Mouse (Mus musculus) liver, embryonic 14.5 days (tissue): ENCODE results near the gene Stard13. TPM values are rescaled to one million over a fixed set of nuclear protein-coding genes. Genes with fewer than 3 reads are reported as not detected.

Source experiments
- ATAC-seq: fragments of 200-750 bp; cut with Nextera tagmentation; 2 replicates; pipeline ENCODE4 v1.8.0; 2017; ENCODE audit warnings: moderate number of reproducible peaks, mild to moderate bottlenecking, moderate library complexity; ENCODE audit not compliant: insufficient read depth
- DNase-seq, 3 experiments: peaks; one replicate each; pipeline ENCODE4 v3.0.0-alpha.2; 2012 to 2013; ENCODE audit warnings: low read depth in 3 of 3, low spot score in 3 of 3
- H3K27ac ChIP-seq: fragments of 300-500 bp; sonication (generic); 2 replicates; pipeline ENCODE4 v1.5.1; 2014; ENCODE audit warnings: moderate library complexity, mild to moderate bottlenecking, control low read depth, inconsistent platforms
- H3K27me3 ChIP-seq: fragments of 300-500 bp; sonication (generic); 2 replicates; pipeline ENCODE4 v1.6.1; 2014; ENCODE audit warnings: mild to moderate bottlenecking, low read length, moderate library complexity; ENCODE audit not compliant: control insufficient read depth, insufficient read depth
- H3K36me3 ChIP-seq: fragments of 300-500 bp; sonication (generic); replicated peaks from 2 replicates; pipeline ENCODE4 v1.6.1; 2014; ENCODE audit warnings: low read depth; ENCODE audit not compliant: control insufficient read depth, insufficient read depth
- H3K4me1 ChIP-seq, 2 experiments: fragments of 200-500 bp in 1 of 2; fragments of 300-500 bp in 1 of 2; sonication (generic) in 1 of 2; replicated peaks; 2 replicates each; pipeline ENCODE4 v1.6.1; 2012 to 2014; ENCODE audit warnings: antibody characterized with exemption in 1 of 2, inconsistent platforms in 1 of 2, low read length in 1 of 2; ENCODE audit not compliant: control insufficient read depth in 2 of 2, insufficient read depth in 2 of 2
- H3K4me2 ChIP-seq: fragments of 300-500 bp; sonication (generic); 2 replicates; pipeline ENCODE4 v1.6.1; 2014; ENCODE audit warnings: low read depth, mild to moderate bottlenecking, control low read depth, moderate library complexity
- H3K4me3 ChIP-seq, 2 experiments: fragments of 200-500 bp in 1 of 2; fragments of 300-500 bp in 1 of 2; sonication (generic) in 1 of 2; 2 replicates each; pipeline ENCODE4 v1.5.1; 2012 to 2014; ENCODE audit warnings: low read depth in 2 of 2, low read length in 2 of 2, mild to moderate bottlenecking in 2 of 2, control low read depth in 1 of 2, inconsistent platforms in 1 of 2, moderate library complexity in 1 of 2; ENCODE audit not compliant: insufficient read depth in 1 of 2
- H3K9ac ChIP-seq: fragments of 300-500 bp; sonication (generic); replicated peaks from 2 replicates; pipeline ENCODE4 v1.6.1; 2014; ENCODE audit warnings: mild to moderate bottlenecking, control low read depth, moderate library complexity
- H3K9me3 ChIP-seq: fragments of 300-500 bp; sonication (generic); 2 replicates; pipeline ENCODE4 v1.6.1; 2016; ENCODE audit warnings: low read length, mixed read lengths; ENCODE audit not compliant: control insufficient read depth
- CTCF ChIP-seq: IDR thresholded peaks from 2 replicates; pipeline ENCODE4 v1.5.1; 2016; ENCODE audit warnings: antibody characterized with exemption, low read depth, control low read depth
- EP300 ChIP-seq: IDR thresholded peaks from 2 replicates; pipeline ENCODE4 v1.6.1; 2016; ENCODE audit warnings: antibody characterized with exemption, low read depth
- WGBS: fragments of 180-500 bp; shearing (Covaris S2); extraction: QIAGEN DNeasy Blood & Tissue Kit; methylation state at CpG from one replicate; pipeline ENCODE4 v1.1.7; 2014; ENCODE audit not compliant: insufficient replicate concordance; 5-methylcytosine and 5-hydroxymethylcytosine counted together
- polyA plus RNA-seq, 2 experiments: library from polyadenylated mRNA; depleted of rRNA in 1 of 2; stranded (reverse) in 1 of 2; unstranded in 1 of 2; fragments of >200 nt; fragmentation: Nextera tagmentation in 1 of 2; extraction: Ambion mirVana in 1 of 2; gene quantifications; 2 replicates each; pipeline versions ENCODE4 v1.2.1 to v1.2.3; 2012 to 2014

The Stard13 gene
- polyA plus RNA-seq, 2 experiments = 0.56 to 1.1 TPM

GRCm38 (mm10) chr5:151066016-151066415 is 167.6 kb downstream of the Stard13 start:
- H3K4me3 ChIP-seq = no peak overlapping the region
- H3K27me3 ChIP-seq = no peaks in the 10 kb centered on the region
- WGBS = 63% methylated on average over 5 of the region's 5 CpGs
- H3K9ac ChIP-seq = no peak overlapping the region
- no peak for TF ChIP-seq CTCF
- no peak for TF ChIP-seq EP300
- H3K4me2 ChIP-seq = no peak overlapping the region
- DNase-seq (no peak), ATAC-seq (no peak)
- no peaks in the 10 kb centered on the region for H3K4me1 ChIP-seq
- no peaks in the 10 kb centered on the region for H3K9me3 ChIP-seq
- no peaks in the 10 kb centered on the region for H3K36me3 ChIP-seq
- no peak overlapping the region for H3K27ac ChIP-seq

DNA sequence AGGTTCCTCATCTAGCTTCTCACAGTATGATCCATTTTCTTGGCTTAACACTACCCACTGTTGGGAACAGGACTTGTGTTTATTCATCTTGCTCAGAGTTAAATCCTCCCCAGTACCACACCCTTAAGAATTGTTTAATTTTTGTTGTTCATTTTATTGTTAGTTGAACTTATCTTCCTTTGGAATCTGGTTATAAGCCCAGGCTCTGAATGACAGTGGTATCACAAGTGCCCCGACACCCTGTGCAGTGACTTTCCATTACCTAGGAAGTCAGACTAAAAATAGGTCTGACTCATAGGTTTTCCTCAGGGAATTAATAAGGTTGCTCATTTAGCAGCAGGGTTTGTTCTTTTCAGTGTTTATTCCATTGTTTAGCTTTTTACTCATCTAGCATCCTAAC is 168.4 kb downstream of the Stard13 start:
- no peak overlapping the region for H3K4me2 ChIP-seq
- TF ChIP-seq EP300 (no peak), CTCF (no peak)
- WGBS = 55% methylated on average over 1 of the region's 1 CpGs
- H3K27ac ChIP-seq = no peak overlapping the region
- no peaks in the 10 kb centered on the region for H3K9me3 ChIP-seq
- no peaks in the 10 kb centered on the region for H3K4me1 ChIP-seq
- ATAC-seq (no peak), DNase-seq (no peak)
- H3K4me3 ChIP-seq = no peak overlapping the region
- no peaks in the 10 kb centered on the region for H3K27me3 ChIP-seq
- no peaks in the 10 kb centered on the region for H3K36me3 ChIP-seq
- H3K9ac ChIP-seq = no peak overlapping the region

GRCm38 (mm10) chr5:151061942-151062341 is 171.7 kb downstream of the Stard13 start:
- no peak overlapping the region for H3K9ac ChIP-seq
- no peak overlapping the region for H3K4me2 ChIP-seq
- DNase-seq (no peak), ATAC-seq (no peak)
- no peak overlapping the region for H3K27ac ChIP-seq
- H3K36me3 ChIP-seq = no peaks in the 10 kb centered on the region
- TF ChIP-seq EP300 = no peak
- no peak for TF ChIP-seq CTCF
- H3K9me3 ChIP-seq = no peaks in the 10 kb centered on the region
- WGBS = 83% methylated on average over 2 of the region's 2 CpGs
- H3K27me3 ChIP-seq = no peaks in the 10 kb centered on the region
- no peaks in the 10 kb centered on the region; a peak in 1 of 4 replicates for H3K4me1 ChIP-seq
- no peak overlapping the region for H3K4me3 ChIP-seq

DNA sequence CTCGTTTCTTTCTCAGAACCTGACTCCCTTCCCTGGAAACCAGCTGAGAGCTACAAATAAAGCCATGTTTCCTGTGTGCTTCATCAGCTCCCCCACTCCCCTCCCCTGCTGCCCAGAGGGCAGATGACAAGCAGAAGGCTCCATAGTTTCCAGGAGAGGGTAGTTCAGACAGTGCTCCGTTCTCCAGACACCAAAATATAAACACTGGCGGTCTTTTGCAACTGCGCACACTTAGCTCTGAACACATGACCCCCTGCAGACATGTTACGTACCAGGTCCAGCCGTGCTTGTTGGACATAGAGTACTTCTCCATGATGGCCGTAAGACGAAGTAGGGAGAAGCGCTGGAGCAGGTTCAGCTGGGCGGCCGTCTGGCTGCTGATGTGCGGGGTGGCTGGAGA is 173.2 kb downstream of the Stard13 start:
- no peaks in the 10 kb centered on the region for H3K27me3 ChIP-seq

DNA sequence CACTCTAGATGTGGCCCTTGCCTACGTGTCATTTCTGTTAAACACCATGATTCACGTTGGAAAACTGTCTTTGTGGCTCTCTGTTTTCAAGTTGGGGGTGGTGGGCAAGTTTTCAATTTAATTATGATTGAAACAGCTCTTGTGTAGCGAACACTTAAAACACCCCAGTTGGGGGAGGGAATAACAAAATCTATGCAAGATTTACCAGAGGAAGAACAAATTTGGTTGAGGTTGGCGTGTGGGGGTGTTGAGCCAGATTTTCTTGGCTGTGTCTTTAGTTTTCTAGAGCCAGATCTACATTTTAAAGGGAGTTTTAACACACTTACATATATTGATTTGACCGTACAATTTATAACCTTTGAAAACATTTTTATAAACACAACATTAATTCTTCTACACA is 173.9 kb downstream of the Stard13 start:
- no peak for ATAC-seq
- 60% methylated on average over 5 of the region's 5 CpGs for WGBS
- no peaks in the 10 kb centered on the region for H3K9me3 ChIP-seq

More for the DNA sequence above, 173.2 kb downstream of the Stard13 start:
- no peak for ATAC-seq
- no peak overlapping the region for H3K27ac ChIP-seq
- no peaks in the 10 kb centered on the region; a peak in 1 of 4 replicates for H3K4me1 ChIP-seq
- H3K4me3 ChIP-seq = no peak overlapping the region
- H3K36me3 ChIP-seq = no peaks in the 10 kb centered on the region
- H3K9me3 ChIP-seq = no peaks in the 10 kb centered on the region
- no peak overlapping the region for H3K9ac ChIP-seq
- WGBS = 78% methylated on average over 12 of the region's 12 CpGs
- no peak overlapping the region for H3K4me2 ChIP-seq
- TF ChIP-seq CTCF (no peak), EP300 (no peak)
- DNase-seq = no peak

More for the DNA sequence above, 173.9 kb downstream of the Stard13 start:
- Histone ChIP-seq H3K9ac (no peak overlapping the region), H3K27ac (no peak overlapping the region), H3K27me3 (no peaks in the 10 kb centered on the region), H3K4me3 (no peak overlapping the region), H3K36me3 (no peaks in the 10 kb centered on the region), H3K4me1 (no peaks in the 10 kb centered on the region; a peak in 1 of 4 replicates), H3K4me2 (no peak overlapping the region)
- DNase-seq = no peak
- TF ChIP-seq CTCF = no peak
- TF ChIP-seq EP300 = no peak
